Mouse (Mus musculus): ENCODE measurements at regions not wholly inside any gene's neighbourhood (a gene's known extent, or its start where the extent isn't known, plus 50 kb on each side); places are given as distances from the start of the nearest gene placed in this dataset.

- TF ChIP-seq CTCF (IDR thresholded peaks at IDR 0.05; ENCODE audit: insufficient read depth, low read length) (no peak), POLR2A (IDR thresholded peaks at IDR 0.05; ENCODE audit: borderline replicate concordance, extremely low read depth, low read depth, low read length) (no peak)
These were observed 78.1 kb upstream of the Teddm2 start for GRCm38 (mm10) chr1:153977963-153978726.
